19 mouse cellular contexts compared by ENCODE assay signal in genomic region chr4:151154306-151154705, GRCm38 (mm10).
A peak's percentile ranks its signal among the peaks of the same experiment; 100 is the strongest.
DNase-seq lines count a peak whose midpoint lies in the region; ATAC-seq lines count a peak whose summit lies in the region.
"Had no signal": no experiment of that assay in that cellular context is flagged by ENCODE, and none has a peak within 500 bp of the region (broad histone marks: within the 10 kb centered on the region; RNA-seq: fewer than 3 reads in every experiment).

No protein-coding gene starts in this region.

- H3K4me2 ChIP-seq in hindbrain, embryonic 12.5 days (replicated peaks): no peak overlapping the region
- no peak overlapping the region for H3K4me2 ChIP-seq in midbrain, embryonic 15.5 days
- H3K4me2 ChIP-seq: kidney, embryonic 15.5 days; liver, embryonic 12.5 days had no signal

- no peak overlapping the region for H3K9ac ChIP-seq in hindbrain, embryonic 12.5 days
- H3K9ac ChIP-seq in midbrain, embryonic 15.5 days: no peak overlapping the region
- H3K9ac ChIP-seq: kidney, embryonic 15.5 days; liver, embryonic 12.5 days had no signal

- H3K36me3 ChIP-seq in hindbrain, embryonic 10.5 days: no peaks in the 10 kb centered on the region
- no peaks in the 10 kb centered on the region for H3K36me3 ChIP-seq in hindbrain, embryonic 12.5 days
- H3K36me3 ChIP-seq in midbrain, embryonic 15.5 days (replicated peaks): no peaks in the 10 kb centered on the region
- H3K36me3 ChIP-seq: heart, embryonic 10.5 days; kidney, embryonic 15.5 days; liver, embryonic 12.5 days had no signal

- no peak for ATAC-seq in hindbrain, embryonic 12.5 days (ENCODE audit: low FRiP score)
- no peak for ATAC-seq in midbrain, embryonic 15.5 days (replicated peaks)
- ATAC-seq: inflammation-experienced regulatory T-cells, adult 6 months; liver, embryonic 12.5 days; Patski had no signal

- no peak overlapping the region for H3K27ac ChIP-seq in hindbrain, embryonic 10.5 days
- H3K27ac ChIP-seq in hindbrain, embryonic 12.5 days: no peak overlapping the region
- peak overlapping the region; percentile 46 for H3K27ac ChIP-seq in midbrain, embryonic 15.5 days
- H3K27ac ChIP-seq: heart, embryonic 10.5 days; kidney, embryonic 15.5 days; left cerebral cortex, adult 2 months; liver, embryonic 12.5 days had no signal

- peak; percentile 44 for DNase-seq in hindbrain, embryonic 10.5 days (ENCODE audit: low spot score)
- peak; percentile 42 for DNase-seq in ZHBTc4 (ENCODE audit: low read depth, low spot score)
- DNase-seq in embryo, embryonic 9.5 days (ENCODE audit: extremely low spot score): peak; percentile 19
- no peak for DNase-seq in layer of hippocampus, postnatal 25 days (ENCODE audit: extremely low spot score in 1 of 2, low spot score in 1 of 2)
- DNase-seq in spleen, adult 18-20 months: no peak
- no peak for DNase-seq in kidney, adult 8-10 months
- DNase-seq: adrenal gland, postnatal 36 days; cerebellum, adult 8-10 months; gastrocnemius, postnatal 25 days; heart, postnatal 10 days had no signal

- H3K27me3 ChIP-seq in hindbrain, embryonic 10.5 days (ENCODE audit: insufficient read depth, poor library complexity, severe bottlenecking): peaks cover 38% of the 10 kb centered on the region
- H3K27me3 ChIP-seq in hindbrain, embryonic 12.5 days: peaks cover 28% of the 10 kb centered on the region
- H3K27me3 ChIP-seq in midbrain, embryonic 15.5 days (replicated peaks): peaks cover 21% of the 10 kb centered on the region

- peaks cover 57% of the 10 kb centered on the region for H3K4me1 ChIP-seq in hindbrain, embryonic 10.5 days (replicated peaks)
- H3K4me1 ChIP-seq in hindbrain, embryonic 12.5 days: peaks cover 44% of the 10 kb centered on the region
- peaks cover 33% of the 10 kb centered on the region for H3K4me1 ChIP-seq in midbrain, embryonic 15.5 days
- H3K4me1 ChIP-seq: liver, embryonic 12.5 days had no signal

- H3K9me3 ChIP-seq in hindbrain, embryonic 10.5 days: no peaks in the 10 kb centered on the region
- H3K9me3 ChIP-seq in hindbrain, embryonic 12.5 days (replicated peaks): no peaks in the 10 kb centered on the region
- H3K9me3 ChIP-seq in midbrain, embryonic 15.5 days: no peaks in the 10 kb centered on the region
- H3K9me3 ChIP-seq: heart, embryonic 10.5 days; kidney, embryonic 15.5 days; liver, embryonic 12.5 days had no signal

- H3K4me3 ChIP-seq in hindbrain, embryonic 10.5 days: no peak overlapping the region
- H3K4me3 ChIP-seq in hindbrain, embryonic 12.5 days: no peak overlapping the region
- no peak overlapping the region for H3K4me3 ChIP-seq in midbrain, embryonic 15.5 days
- H3K4me3 ChIP-seq: heart, embryonic 10.5 days; kidney, embryonic 15.5 days; left cerebral cortex, adult 2 months; liver, embryonic 12.5 days; myocyte had no signal

- 42% methylated on average over 4 of the region's 4 CpGs for WGBS in hindbrain, embryonic 10.5 days
- 40% methylated on average over 4 of the region's 4 CpGs for WGBS in hindbrain, embryonic 12.5 days
- 27% methylated on average over 4 of the region's 4 CpGs for WGBS in midbrain, embryonic 15.5 days

Comparison
In these comparisons a context has a peak if more than half of its experiments do, and no peak if none do; other contexts are left out.
1. DNase-seq: peak in hindbrain, embryonic 10.5 days (single experiment), ZHBTc4 (single experiment) and embryo, embryonic 9.5 days (single experiment); none in layer of hippocampus, postnatal 25 days (0 of 2), spleen, adult 18-20 months (0 of 2) and kidney, adult 8-10 months (0 of 2).